ENCODE assay signal across 9 mouse cellular contexts in genomic region chr13:41737628-41738309, GRCm38 (mm10).
DNase-seq lines count a peak whose midpoint lies in the region; ATAC-seq and TF ChIP-seq lines count a peak whose summit lies in the region.
"Had no signal": no experiment of that assay in that cellular context is flagged by ENCODE, and none has a peak within 500 bp of the region (broad histone marks: within the 10 kb centered on the region; RNA-seq: fewer than 3 reads in every experiment).

No protein-coding gene starts in this region.

- H3K27me3 ChIP-seq in forebrain, embryonic 15.5 days: no peaks in the 10 kb centered on the region
- no peaks in the 10 kb centered on the region for H3K27me3 ChIP-seq in hindbrain, postnatal 0 days (ENCODE audit: insufficient read depth, low read length)
- no peaks in the 10 kb centered on the region; the same call in 1 of the 2 replicates for H3K27me3 ChIP-seq in midbrain, postnatal 0 days (ENCODE audit: insufficient read depth, low read length)
- H3K27me3 ChIP-seq in kidney, embryonic 14.5 days (ENCODE audit: control insufficient read depth, insufficient read depth, low read length): no peaks in the 10 kb centered on the region

- H3K9ac ChIP-seq in forebrain, embryonic 15.5 days (replicated peaks): no peak overlapping the region
- no peak overlapping the region for H3K9ac ChIP-seq in hindbrain, postnatal 0 days (replicated peaks; ENCODE audit: low read length)
- H3K9ac ChIP-seq in midbrain, postnatal 0 days (replicated peaks; ENCODE audit: low read length, poor library complexity, severe bottlenecking): no peak overlapping the region
- no peak overlapping the region for H3K9ac ChIP-seq in kidney, embryonic 14.5 days (ENCODE audit: low read depth, low read length)

- H3K4me3 ChIP-seq in forebrain, embryonic 15.5 days: no peak overlapping the region
- no peak overlapping the region for H3K4me3 ChIP-seq in hindbrain, postnatal 0 days (ENCODE audit: low read length)
- no peak overlapping the region for H3K4me3 ChIP-seq in midbrain, postnatal 0 days (ENCODE audit: low read depth, low read length)
- H3K4me3 ChIP-seq in kidney, embryonic 14.5 days (ENCODE audit: low read length): no peak overlapping the region
- H3K4me3 ChIP-seq: myocyte had no signal

- peaks cover 4% of the 10 kb centered on the region; the same call in 1 of the 2 replicates for H3K4me1 ChIP-seq in forebrain, embryonic 15.5 days
- no peaks in the 10 kb centered on the region for H3K4me1 ChIP-seq in hindbrain, postnatal 0 days (ENCODE audit: insufficient read depth, low read length)
- H3K4me1 ChIP-seq in midbrain, postnatal 0 days (ENCODE audit: insufficient read depth, low read length): peaks cover 4% of the 10 kb centered on the region; the same call in 1 of the 2 replicates
- H3K4me1 ChIP-seq in kidney, embryonic 14.5 days (ENCODE audit: control insufficient read depth, insufficient read depth, low read length): 0 out of 2 replicates have a peak, but pooled peaks cover 8% of the 10 kb centered on the region

- H3K36me3 ChIP-seq in forebrain, embryonic 15.5 days: no peaks in the 10 kb centered on the region
- no peaks in the 10 kb centered on the region for H3K36me3 ChIP-seq in hindbrain, postnatal 0 days (ENCODE audit: insufficient read depth, low read length)
- H3K36me3 ChIP-seq in midbrain, postnatal 0 days (ENCODE audit: insufficient read depth, low read length): no peaks in the 10 kb centered on the region
- H3K36me3 ChIP-seq in kidney, embryonic 14.5 days (ENCODE audit: control insufficient read depth, insufficient read depth, low read length): no peaks in the 10 kb centered on the region

- H3K4me2 ChIP-seq in forebrain, embryonic 15.5 days (replicated peaks): no peak overlapping the region
- no peak overlapping the region for H3K4me2 ChIP-seq in hindbrain, postnatal 0 days (ENCODE audit: low read depth, low read length)
- H3K4me2 ChIP-seq in midbrain, postnatal 0 days (ENCODE audit: low read depth, low read length, poor library complexity, severe bottlenecking): no peak overlapping the region
- no peak overlapping the region for H3K4me2 ChIP-seq in kidney, embryonic 14.5 days (replicated peaks; ENCODE audit: low read depth, low read length)

- TF ChIP-seq CTCF in hindbrain, postnatal 0 days (IDR thresholded peaks at IDR 0.05; ENCODE audit: low read depth): no peak
- TF ChIP-seq CTCF in midbrain, postnatal 0 days (IDR thresholded peaks at IDR 0.05): no peak

- peak overlapping the region; percentile 42; the same call in 1 of the 2 replicates for H3K27ac ChIP-seq in forebrain, embryonic 15.5 days (replicated peaks)
- H3K27ac ChIP-seq in hindbrain, postnatal 0 days: no peak overlapping the region
- H3K27ac ChIP-seq in midbrain, postnatal 0 days (ENCODE audit: low read depth, low read length): no peak overlapping the region
- H3K27ac ChIP-seq in kidney, embryonic 14.5 days (ENCODE audit: low read depth, low read length): no peak overlapping the region

- DNase-seq in right cerebral cortex, adult 18-20 months: peak; percentile 39
- no peak for DNase-seq in right cerebral cortex, postnatal 25 days
- peak; percentile 74 for DNase-seq in hindbrain, postnatal 0 days (ENCODE audit: low spot score)
- peak; percentile 78 for DNase-seq in midbrain, postnatal 0 days (ENCODE audit: low spot score)
- no peak for DNase-seq in spleen, postnatal 14 days (ENCODE audit: low spot score in 2 of 2)

- peak; percentile 80 for ATAC-seq in forebrain, embryonic 15.5 days (replicated peaks)
- peak; percentile 91 for ATAC-seq in hindbrain, postnatal 0 days
- ATAC-seq in midbrain, postnatal 0 days (ENCODE audit: low FRiP score): peak; percentile 66
- no peak for ATAC-seq in kidney, embryonic 14.5 days (ENCODE audit: low FRiP score, low TSS enrichment)
- ATAC-seq in megakaryocyte, adult 5-6 weeks (ENCODE audit: poor library complexity, severe bottlenecking): no peak

- WGBS in forebrain, embryonic 15.5 days: 26% methylated on average over 10 of the region's 10 CpGs
- WGBS in hindbrain, postnatal 0 days: 43% methylated on average over 10 of the region's 10 CpGs
- WGBS in midbrain, postnatal 0 days: 31% methylated on average over 10 of the region's 10 CpGs
- WGBS in kidney, embryonic 14.5 days: 78% methylated on average over 10 of the region's 10 CpGs

- no peaks in the 10 kb centered on the region for H3K9me3 ChIP-seq in forebrain, embryonic 15.5 days
- H3K9me3 ChIP-seq in hindbrain, postnatal 0 days (ENCODE audit: low read length): no peaks in the 10 kb centered on the region
- H3K9me3 ChIP-seq in midbrain, postnatal 0 days (ENCODE audit: low read length): no peaks in the 10 kb centered on the region
- H3K9me3 ChIP-seq in kidney, embryonic 14.5 days (ENCODE audit: control insufficient read depth, low read length): no peaks in the 10 kb centered on the region

Comparison
In these comparisons a context has a peak if more than half of its experiments do, and no peak if none do; other contexts are left out.
1. DNase-seq: peak in right cerebral cortex, adult 18-20 months (single experiment), hindbrain, postnatal 0 days (single experiment) and midbrain, postnatal 0 days (single experiment); none in right cerebral cortex, postnatal 25 days (single experiment) and spleen, postnatal 14 days (0 of 2).
2. ATAC-seq: peak in forebrain, embryonic 15.5 days (single experiment), hindbrain, postnatal 0 days (single experiment) and midbrain, postnatal 0 days (single experiment); none in kidney, embryonic 14.5 days (single experiment) and megakaryocyte, adult 5-6 weeks (single experiment).